Mouse (Mus musculus): ENCODE results near the gene Dppa5a.

Dppa5a gene

DNA sequence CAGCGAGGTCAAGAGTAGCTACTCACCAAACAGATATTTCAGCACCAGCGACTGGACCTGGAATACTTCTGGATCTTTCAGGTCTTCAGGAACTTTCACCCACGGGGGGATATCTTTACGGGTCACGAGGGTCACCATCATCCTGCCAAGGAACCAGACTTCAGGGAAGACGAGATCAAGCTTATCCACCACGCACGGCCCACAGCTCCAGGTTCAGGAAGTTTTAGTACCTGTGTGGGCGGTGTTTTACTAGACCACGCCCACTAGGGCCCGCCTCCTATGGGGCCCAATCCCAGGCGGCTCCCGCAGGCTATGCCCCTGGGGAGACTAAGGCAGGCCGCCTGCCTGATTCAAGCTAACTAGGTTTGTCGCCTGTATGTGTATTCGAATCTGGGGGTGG is at the start of gene Dppa5a:
Gene Dppa5a, minus strand, starts transcription at position 219 of the 400 bp plus-strand sequence.
- in situ Hi-C loops (cut with MboI, MseI), result loop anchor here (5.0 kb wide), 1 partner anchor 96 kb away; no protein-coding TSS in a partner anchor

DNA sequence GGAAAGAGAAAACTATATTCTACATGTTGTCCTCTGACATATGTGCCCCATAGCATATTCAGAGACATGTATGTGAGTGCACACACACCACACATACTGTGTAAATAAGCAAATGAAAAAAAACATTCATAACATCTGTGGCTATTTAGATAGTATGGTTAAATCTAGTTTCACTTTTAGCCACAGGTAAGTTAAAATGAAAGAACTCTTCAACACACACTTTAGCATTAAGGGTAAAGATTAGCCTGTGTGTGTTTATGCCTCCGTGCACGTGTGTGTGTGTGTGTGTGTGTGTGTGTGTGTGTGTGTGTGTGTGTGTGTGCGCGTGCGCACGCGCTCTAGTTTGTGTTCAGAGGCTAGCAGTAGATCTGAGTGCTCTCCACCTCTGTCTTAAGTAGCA is 33.6 kb upstream of the Dppa5a start:
- in situ Hi-C loops (cut with MboI, MseI), result no loop called here

- in situ Hi-C loops (cut with MboI, MseI), result no loop called here
Measured at GRCm38 (mm10) chr9:78400570-78400969, 32.6 kb upstream of the Dppa5a start.

GRCm38 (mm10) chr9:78396517-78396916 is 28.5 kb upstream of the Dppa5a start:
- in situ Hi-C loops (cut with MboI, MseI), result no loop called here

DNA sequence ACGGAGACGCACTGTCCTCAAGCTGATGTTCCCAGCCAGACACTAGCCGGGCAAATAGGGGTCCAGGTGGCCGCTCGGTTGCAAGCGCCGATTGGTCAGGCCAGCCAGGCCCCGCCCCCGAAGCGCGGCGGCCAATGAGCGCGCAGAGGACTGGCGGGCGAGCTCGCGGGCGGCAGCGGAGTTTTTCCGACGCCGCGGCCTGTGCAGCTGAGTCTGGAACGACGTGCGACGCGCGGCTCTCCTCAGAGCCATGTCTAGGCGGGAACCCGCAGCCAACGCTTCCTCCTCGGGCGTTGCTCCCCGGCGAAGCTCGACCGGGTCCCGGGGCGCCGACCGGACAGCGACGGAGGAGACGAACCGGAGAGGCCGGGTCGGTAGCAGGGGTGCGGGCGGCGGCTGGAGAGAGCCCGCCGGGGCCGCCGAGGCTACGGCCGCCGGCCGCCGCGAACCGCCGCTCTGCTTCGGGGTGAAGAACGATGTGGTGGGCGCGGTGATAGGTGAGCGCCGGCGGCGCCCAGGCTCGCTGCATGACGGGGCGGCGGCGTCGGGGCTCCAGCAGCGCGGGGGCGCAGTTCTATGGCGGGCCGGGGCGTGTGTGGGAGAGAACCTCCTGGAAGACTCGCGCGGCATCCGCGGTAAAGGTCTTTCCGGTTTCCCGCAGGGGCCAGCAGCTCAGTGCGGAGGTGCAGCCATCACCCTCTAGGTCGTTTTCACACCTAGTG is 27.8 kb upstream of the Dppa5a start, which contains the start of gene Ddx43:
Gene Ddx43, plus strand, starts transcription at position 148 of the 722 bp plus-strand sequence.
- in situ Hi-C loops (cut with MboI, MseI), result no loop called here

GRCm38 (mm10) chr9:78395244-78395629 is 27.3 kb upstream of the Dppa5a start:
- in situ Hi-C loops (cut with MboI, MseI), result no loop called here

- in situ Hi-C loops (cut with MboI, MseI), result no loop called here
Measured at GRCm38 (mm10) chr9:78394602-78395001, 26.6 kb upstream of the Dppa5a start.

DNA sequence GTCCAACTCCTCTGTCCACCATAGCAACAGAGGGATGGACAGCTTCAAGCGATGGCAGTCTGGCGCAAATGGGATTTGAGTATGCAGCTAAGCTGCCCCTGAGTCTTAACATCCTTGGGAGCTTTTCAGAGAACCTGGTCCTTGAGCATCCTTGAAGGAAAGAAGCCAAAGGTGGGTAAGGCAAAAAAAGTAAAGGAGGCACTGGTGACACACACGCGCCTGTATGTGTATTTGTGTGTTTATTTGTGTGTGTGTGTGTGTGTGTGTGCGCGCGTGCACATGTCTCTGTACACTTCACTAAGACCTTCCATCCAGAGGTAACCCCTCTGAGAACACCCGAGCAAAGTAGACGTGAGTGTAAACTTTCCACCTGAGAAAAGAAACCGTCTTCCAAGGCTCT is 25.8 kb upstream of the Dppa5a start:
- in situ Hi-C loops (cut with MboI, MseI), result no loop called here

DNA sequence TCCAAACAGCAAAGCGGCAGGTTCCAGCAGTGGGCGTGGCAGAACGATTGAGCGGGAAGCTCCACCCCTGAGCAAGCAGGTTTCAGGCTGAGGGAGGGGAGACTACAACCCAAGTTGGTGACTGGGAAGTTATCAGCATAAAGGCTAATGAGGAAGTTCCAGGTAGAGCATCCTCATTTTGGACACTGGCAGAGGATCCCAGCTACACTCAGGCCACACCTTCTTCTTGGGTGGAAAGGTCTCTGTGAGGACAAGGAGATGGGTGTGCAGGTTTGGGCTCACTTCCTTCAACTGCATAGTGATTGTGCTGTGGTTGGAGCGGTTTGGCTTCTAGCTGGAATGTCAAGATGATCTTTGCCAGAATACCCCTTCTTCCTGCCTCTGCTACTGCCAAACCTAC is 22.0 kb upstream of the Dppa5a start:
- in situ Hi-C loops (cut with MboI, MseI), result no loop called here

- in situ Hi-C loops (cut with MboI, MseI), result no loop called here
Measured at GRCm38 (mm10) chr9:78386947-78387346, 19.0 kb upstream of the Dppa5a start.

GRCm38 (mm10) chr9:78385893-78386292 is 17.9 kb upstream of the Dppa5a start:
- in situ Hi-C loops (cut with MboI, MseI), result no loop called here

GRCm38 (mm10) chr9:78378113-78378785 is 10.3 kb upstream of the Dppa5a start, which contains the start of gene Ooep:
Gene Ooep (minus strand): TSS chr9:78378725.
- in situ Hi-C loops (cut with MboI, MseI), result no loop called here

DNA sequence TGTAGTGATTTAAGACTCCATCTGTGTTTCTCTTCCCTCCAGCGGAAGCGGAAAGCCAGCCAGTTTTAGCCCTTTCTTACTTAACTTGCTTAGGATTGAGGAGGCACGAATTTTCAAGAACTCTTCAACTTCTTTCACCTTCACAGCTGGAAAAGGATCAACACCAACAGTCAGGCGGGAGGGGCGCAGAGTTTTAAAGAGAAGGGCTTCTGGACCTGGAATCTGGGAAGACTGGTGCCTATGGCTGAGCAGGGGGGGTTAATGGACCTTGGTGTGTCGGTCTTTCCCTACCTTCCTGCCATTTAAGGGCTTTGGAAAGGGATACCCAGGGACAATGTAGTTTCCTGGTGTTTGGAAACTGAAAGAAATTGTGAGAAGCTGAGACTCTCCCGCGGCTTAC is 9.6 kb upstream of the Dppa5a start:
- in situ Hi-C loops (cut with MboI, MseI), result no loop called here

DNA sequence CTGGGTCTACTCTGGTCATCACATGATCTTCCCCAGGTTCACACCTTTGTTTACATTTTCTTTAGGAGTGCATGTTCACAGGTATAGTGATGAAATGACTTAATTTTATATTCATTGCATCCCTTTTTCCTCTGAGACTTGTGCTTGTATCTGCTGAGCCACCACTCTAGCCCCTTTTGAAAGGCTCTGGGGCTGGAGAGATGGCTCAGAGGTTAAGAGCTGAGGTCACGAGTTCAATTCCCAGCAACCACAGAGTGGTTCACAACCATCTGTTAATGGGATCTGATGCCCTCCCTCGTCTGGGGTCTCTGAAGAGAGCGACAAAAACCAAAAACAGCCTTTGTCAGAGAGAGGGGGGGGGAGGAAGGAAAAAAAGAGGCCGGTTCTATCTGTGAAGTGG is 7.5 kb upstream of the Dppa5a start:
- in situ Hi-C loops (cut with MboI, MseI), result no loop called here

DNA sequence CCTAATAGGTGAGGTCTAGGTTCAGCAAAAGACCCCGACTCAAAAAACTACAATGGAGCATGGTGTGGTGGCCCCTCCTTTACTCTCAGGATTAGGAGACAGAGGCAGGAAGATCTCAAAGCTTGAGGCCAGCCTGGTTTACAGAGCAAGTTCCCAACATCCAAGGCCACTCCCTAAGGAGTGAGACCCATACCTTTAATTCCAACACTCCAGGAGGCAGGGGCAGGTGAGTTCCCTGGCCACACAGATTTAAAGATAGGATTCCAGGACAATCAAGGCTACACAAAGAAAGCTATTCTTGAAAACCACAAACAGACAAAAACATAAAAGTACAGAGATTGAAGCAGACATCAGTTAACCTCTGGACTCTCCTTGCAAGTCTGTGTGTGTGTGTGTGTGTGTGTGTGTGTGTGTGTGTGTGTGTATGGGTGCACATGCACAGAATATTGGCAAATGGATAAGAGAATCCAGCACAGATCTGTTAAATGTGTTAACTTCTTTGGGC is 7.0 kb upstream of the Dppa5a start:
- in situ Hi-C loops (cut with MboI, MseI), result no loop called here

DNA sequence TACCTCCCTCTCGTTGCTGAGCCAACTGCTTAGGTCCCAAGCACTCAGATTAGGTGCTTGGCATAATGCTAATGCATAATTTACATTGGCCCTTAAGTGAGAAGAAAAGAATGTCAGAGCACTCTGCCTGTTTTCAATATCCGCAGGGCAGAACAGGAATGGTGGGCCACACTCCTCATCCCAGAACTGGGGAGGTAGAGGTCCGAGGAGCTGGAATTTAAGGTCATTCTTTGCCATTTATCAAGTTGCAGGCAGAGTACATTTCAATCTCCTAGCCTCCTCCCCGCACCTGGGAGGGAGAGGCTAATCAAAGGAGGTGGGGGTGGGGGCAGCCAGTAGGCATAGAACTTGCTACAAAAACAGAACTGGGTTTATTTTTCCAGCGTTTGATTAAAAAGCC is 6.4 kb upstream of the Dppa5a start:
- in situ Hi-C loops (cut with MboI, MseI), result no loop called here

GRCm38 (mm10) chr9:78372827-78373504 is 5.0 kb upstream of the Dppa5a start:
- in situ Hi-C loops (cut with MboI, MseI), result no loop called here

- in situ Hi-C loops (cut with MboI, MseI), result no loop called here
Measured at GRCm38 (mm10) chr9:78371441-78371840, 3.5 kb upstream of the Dppa5a start.

DNA sequence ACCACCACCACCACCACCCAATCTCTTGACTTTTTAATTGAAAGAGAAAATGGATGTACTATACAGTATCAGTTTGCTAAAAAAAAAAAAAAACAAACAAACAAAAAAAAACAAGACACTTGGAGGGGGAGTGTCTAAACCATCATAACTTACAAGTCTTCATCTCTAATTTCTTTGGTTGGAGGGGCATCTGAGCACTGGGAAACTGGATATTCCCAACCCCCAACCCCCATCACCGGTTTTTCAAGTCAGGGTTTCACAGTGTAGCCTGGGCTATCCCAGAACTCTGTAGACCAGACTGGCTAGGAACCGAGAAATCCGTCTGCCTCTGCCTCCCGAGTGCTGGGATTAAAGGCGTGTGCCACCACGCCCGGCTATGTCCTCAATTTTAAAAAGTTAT is 1.8 kb upstream of the Dppa5a start:
- in situ Hi-C loops (cut with MboI, MseI), result loop anchor here (5.0 kb wide), 1 partner anchor 97 kb away; no protein-coding TSS in a partner anchor

- in situ Hi-C loops (cut with MboI, MseI), result loop anchor here (5.0 kb wide), 1 partner anchor 97 kb away; no protein-coding TSS in a partner anchor
Measured at GRCm38 (mm10) chr9:78369349-78369748, 1.4 kb upstream of the Dppa5a start.

- in situ Hi-C loops (cut with MboI, MseI), result loop anchor here (5.0 kb wide), 1 partner anchor 96 kb away; no protein-coding TSS in a partner anchor
Measured at GRCm38 (mm10) chr9:78368671-78369293, 805 bp upstream of the Dppa5a start.

Measured in regulatory T cell (primary cell).